Mouse (Mus musculus) forebrain, embryonic 11.5 days (tissue): ENCODE measurements around the gene Myzap. TPM values are rescaled to one million over a fixed set of nuclear protein-coding genes. Genes with fewer than 3 reads are reported as not detected.

Experiments
- ATAC-seq: fragments of 200-750 bp; cut with Nextera tagmentation; replicated peaks from 2 replicates; pipeline ENCODE4 v1.8.0; 2017; ENCODE audit warnings: moderate TSS enrichment; ENCODE audit not compliant: low FRiP score
- DNase-seq: peaks from one replicate; pipeline ENCODE4 v3.0.0-alpha.2; 2017; ENCODE audit warnings: low spot score
- H3K27ac ChIP-seq: fragments of 300-500 bp; sonication (generic); 2 replicates; pipeline ENCODE4 v1.5.1; 2014; ENCODE audit warnings: low read depth, low read length
- H3K27me3 ChIP-seq: fragments of 300-500 bp; sonication (generic); 2 replicates; pipeline ENCODE4 v1.6.1; 2014; ENCODE audit warnings: mild to moderate bottlenecking, low read length, mixed read lengths; ENCODE audit not compliant: control insufficient read depth, insufficient read depth
- H3K36me3 ChIP-seq: fragments of 300-500 bp; sonication (generic); 2 replicates; pipeline ENCODE4 v1.6.1; 2014; ENCODE audit warnings: mild to moderate bottlenecking, low read length, moderate library complexity, mixed read lengths; ENCODE audit not compliant: control insufficient read depth, insufficient read depth
- H3K4me1 ChIP-seq: fragments of 300-500 bp; sonication (generic); replicated peaks from 2 replicates; pipeline ENCODE4 v1.6.1; 2014; ENCODE audit warnings: low read length, mixed read lengths; ENCODE audit not compliant: control insufficient read depth, insufficient read depth
- H3K4me2 ChIP-seq: fragments of 300-500 bp; sonication (generic); 2 replicates; pipeline ENCODE4 v1.6.1; 2014; ENCODE audit warnings: low read depth, mild to moderate bottlenecking, low read length, moderate library complexity, mixed read lengths; ENCODE audit not compliant: severe bottlenecking
- H3K4me3 ChIP-seq: fragments of 300-500 bp; sonication (generic); 2 replicates; pipeline ENCODE4 v1.5.1; 2014; ENCODE audit warnings: low read depth, low read length
- H3K9ac ChIP-seq: fragments of 300-500 bp; sonication (generic); 2 replicates; pipeline ENCODE4 v1.6.1; 2014; ENCODE audit warnings: low read length
- H3K9me3 ChIP-seq: fragments of 300-500 bp; sonication (generic); 2 replicates; pipeline ENCODE4 v1.6.1; 2016; ENCODE audit warnings: low read length, mixed read lengths; ENCODE audit not compliant: control insufficient read depth
- WGBS: fragments of 180-500 bp; shearing (Covaris S2); extraction: QIAGEN DNeasy Blood & Tissue Kit; methylation state at CpG from one replicate; pipeline ENCODE4 v1.1.7; 2014; 5-methylcytosine and 5-hydroxymethylcytosine counted together
- polyA plus RNA-seq: library from polyadenylated mRNA; unstranded; fragments of >200 nt; fragmentation: Nextera tagmentation; extraction: Ambion mirVana; gene quantifications from 2 replicates; pipeline ENCODE4 v1.2.1, GENCODE M21; 2014

Gene Myzap
- polyA plus RNA-seq, 1 experiment from 2014 or later = 4.2 TPM

GRCm38 (mm10) chr9:71476601-71477000 lies 115.6 kb downstream of the Myzap start:
- WGBS = 92% methylated on average over 3 of the region's 3 CpGs
- no peak overlapping the region for H3K4me3 ChIP-seq
- no peaks in the 10 kb centered on the region for H3K9me3 ChIP-seq
- ATAC-seq (no peak), DNase-seq (no peak)
- H3K9ac ChIP-seq = no peak overlapping the region
- no peak overlapping the region for H3K27ac ChIP-seq
- peaks cover 41% of the 10 kb centered on the region for H3K36me3 ChIP-seq
- H3K4me1 ChIP-seq = no peaks in the 10 kb centered on the region
- no peak overlapping the region for H3K4me2 ChIP-seq
- no peaks in the 10 kb centered on the region for H3K27me3 ChIP-seq

- DNase-seq (no peak), ATAC-seq (no peak)
- H3K9ac ChIP-seq = no peak overlapping the region
- WGBS = 92% methylated on average over 4 of the region's 4 CpGs
- H3K4me2 ChIP-seq = no peak overlapping the region
- H3K27me3 ChIP-seq = no peaks in the 10 kb centered on the region
- no peaks in the 10 kb centered on the region for H3K4me1 ChIP-seq
- H3K9me3 ChIP-seq = no peaks in the 10 kb centered on the region
- no peak overlapping the region for H3K4me3 ChIP-seq
- no peak overlapping the region for H3K27ac ChIP-seq
- H3K36me3 ChIP-seq = peaks cover 33% of the 10 kb centered on the region
Observed at GRCm38 (mm10) chr9:71475536-71475935, 116.6 kb downstream of the Myzap start.

GRCm38 (mm10) chr9:71467434-71467833 lies 124.7 kb downstream of the Myzap start:
- no peak for DNase-seq
- H3K9me3 ChIP-seq = no peaks in the 10 kb centered on the region
- 87% methylated on average over 4 of the region's 4 CpGs for WGBS

GRCm38 (mm10) chr9:71466111-71466510 lies 126.0 kb downstream of the Myzap start:
- Histone ChIP-seq H3K9me3 (no peaks in the 10 kb centered on the region), H3K4me1 (no peaks in the 10 kb centered on the region), H3K9ac (no peak overlapping the region), H3K4me2 (no peak overlapping the region), H3K27ac (no peak overlapping the region), H3K36me3 (no peaks in the 10 kb centered on the region), H3K4me3 (no peak overlapping the region), H3K27me3 (no peaks in the 10 kb centered on the region)
- 78% methylated on average over 3 of the region's 3 CpGs for WGBS
- ATAC-seq (no peak), DNase-seq (peak; percentile 59)

More at GRCm38 (mm10) chr9:71467434-71467833, 124.7 kb downstream of the Myzap start:
- no peak overlapping the region for H3K9ac ChIP-seq
- H3K4me3 ChIP-seq = no peak overlapping the region
- no peak overlapping the region for H3K27ac ChIP-seq
- H3K4me2 ChIP-seq = no peak overlapping the region
- ATAC-seq = no peak
- no peaks in the 10 kb centered on the region for H3K27me3 ChIP-seq
- no peaks in the 10 kb centered on the region for H3K4me1 ChIP-seq
- H3K36me3 ChIP-seq = no peaks in the 10 kb centered on the region

- 81% methylated on average over 13 of the region's 13 CpGs for WGBS
- no peak for DNase-seq
- ATAC-seq = no peak
Observed at GRCm38 (mm10) chr9:71463072-71463667, 129.0 kb downstream of the Myzap start.

GRCm38 (mm10) chr9:71456738-71457137 lies 135.4 kb downstream of the Myzap start:
- DNase-seq (no peak), ATAC-seq (no peak)
- no peak overlapping the region for H3K4me3 ChIP-seq
- H3K27me3 ChIP-seq = no peaks in the 10 kb centered on the region
- no peaks in the 10 kb centered on the region for H3K36me3 ChIP-seq
- H3K9ac ChIP-seq = no peak overlapping the region
- 89% methylated on average over 4 of the region's 4 CpGs for whole genome bisulfite sequencing
- H3K27ac ChIP-seq = no peak overlapping the region
- H3K4me1 ChIP-seq = no peaks in the 10 kb centered on the region
- no peak overlapping the region for H3K4me2 ChIP-seq
- no peaks in the 10 kb centered on the region for H3K9me3 ChIP-seq

More at GRCm38 (mm10) chr9:71463072-71463667, 129.0 kb downstream of the Myzap start:
- no peaks in the 10 kb centered on the region for H3K36me3 ChIP-seq
- H3K27me3 ChIP-seq = no peaks in the 10 kb centered on the region
- H3K4me1 ChIP-seq = no peaks in the 10 kb centered on the region
- H3K4me2 ChIP-seq = no peak overlapping the region
- no peak overlapping the region for H3K9ac ChIP-seq
- H3K9me3 ChIP-seq = no peaks in the 10 kb centered on the region
- no peak overlapping the region for H3K4me3 ChIP-seq
- no peak overlapping the region for H3K27ac ChIP-seq

Other genes with a start within 250 kb of the Myzap start
- gene Polr2m, start 106.4 kb downstream of the Myzap start, polyA plus RNA-seq = 461 and 472 TPM in 2 replicates
- gene Cgnl1, start 179.2 kb upstream of the Myzap start, polyA plus RNA-seq = 5.2 and 5.9 TPM in 2 replicates